Mouse (Mus musculus) heart, postnatal 0 days (tissue): ENCODE measurements at regions not wholly inside any gene's neighbourhood (a gene's known extent, or its start where the extent isn't known, plus 50 kb on each side); places are given as distances from the start of the nearest gene placed in this dataset.

Experiments used
- CTCF ChIP-seq: IDR thresholded peaks from 2 replicates; pipeline ENCODE4 v1.5.1; 2016; ENCODE audit warnings: antibody characterized with exemption, control low read depth, low read depth
- EP300 ChIP-seq: IDR thresholded peaks from 2 replicates; pipeline ENCODE4 v1.6.1; 2016; ENCODE audit warnings: antibody characterized with exemption, low read depth

- TF ChIP-seq CTCF (no peak), EP300 (no peak)
These were observed 81.2 kb upstream of the Nck2 start for GRCm38 (mm10) chr1:43363178-43363577.
